Mouse (Mus musculus) monocyte, adult 5-6 weeks (primary cell): Measurements from ENCODE around the gene Mrpl20. TPM values are rescaled to one million over a fixed set of nuclear protein-coding genes. Genes with fewer than 3 reads are reported as not detected.

Experiments used
- ATAC-seq: fragments of 153-309, 156-312 bp; replicated peaks from 2 replicates; pipeline ENCODE4 v1.8.0; 2017; ENCODE audit warnings: mild to moderate bottlenecking; ENCODE audit not compliant: low TSS enrichment, insufficient number of reproducible peaks, severe bottlenecking, poor library complexity, low FRiP score
- total RNA-seq: library from RNA; stranded (forward); fragments of 200-1000, 200-491, 200-594 nt; gene quantifications from 3 replicates; pipeline ENCODE4 v1.2.3, GENCODE M21; 2017

Mrpl20 gene
- total RNA-seq, 1 experiment from 2014 or later, result 56.7 TPM

GRCm38 (mm10) chr4:155847591-155848352, 45.1 kb downstream of the Mrpl20 start:
- ATAC-seq, result no peak

GRCm38 (mm10) chr4:155848434-155849095, 45.9 kb downstream of the Mrpl20 start:
- ATAC-seq, result no peak

GRCm38 (mm10) chr4:155849391-155849790, 46.7 kb downstream of the Mrpl20 start:
- no peak for ATAC-seq

GRCm38 (mm10) chr4:155849792-155850451, 47.2 kb downstream of the Mrpl20 start:
- ATAC-seq, result no peak

- no peak for ATAC-seq
These were observed 48.7 kb downstream of the Mrpl20 start for GRCm38 (mm10) chr4:155851368-155851767.

- no peak for ATAC-seq
These were observed 49.3 kb downstream of the Mrpl20 start for GRCm38 (mm10) chr4:155851951-155852411.

- ATAC-seq, result no peak
These were observed 50.7 kb downstream of the Mrpl20 start for GRCm38 (mm10) chr4:155853421-155853820.

- ATAC-seq, result no peak
These were observed 52.3 kb downstream of the Mrpl20 start for GRCm38 (mm10) chr4:155854991-155855390.

GRCm38 (mm10) chr4:155856071-155856470, 53.4 kb downstream of the Mrpl20 start:
- no peak for ATAC-seq

- no peak for ATAC-seq
These were observed 54.2 kb downstream of the Mrpl20 start for GRCm38 (mm10) chr4:155856881-155857280.

- no peak for ATAC-seq
These were observed 56.6 kb downstream of the Mrpl20 start for GRCm38 (mm10) chr4:155859318-155859717.

Other genes with a start within 250 kb of the Mrpl20 start
- 392 to 513 TPM (median 506 TPM) in 3 replicates for gene Nadk, start 240.5 kb upstream of the Mrpl20 start, total RNA-seq
- 6.5 to 13.6 TPM (median 9.2 TPM) in 3 replicates for gene Slc35e2, start 201.5 kb upstream of the Mrpl20 start, total RNA-seq
- 145 to 205 TPM (median 169 TPM) in 3 replicates for gene Cdk11b, start 178.0 kb upstream of the Mrpl20 start, total RNA-seq
- gene Gm10563, start 157.5 kb upstream of the Mrpl20 start, total RNA-seq, result not detected in 3 replicates
- not detected in 3 replicates for gene Mmp23, start 149.5 kb upstream of the Mrpl20 start, total RNA-seq
- 14.3 to 35.4 TPM (median 16.5 TPM) in 3 replicates for gene Mib2, start 133.7 kb upstream of the Mrpl20 start, total RNA-seq
- gene Fndc10, start 108.5 kb upstream of the Mrpl20 start, total RNA-seq, result 0.21 to 0.68 TPM (median 0.48 TPM) in 3 replicates
- gene Ssu72, start 98.1 kb upstream of the Mrpl20 start, total RNA-seq, result 131 to 171 TPM (median 143 TPM) in 3 replicates
- gene Tmem240, start 68.1 kb upstream of the Mrpl20 start, total RNA-seq, result 0.10 to 0.86 TPM in 2 of 3 replicates, not detected in the other
- 24.8 to 30.3 TPM (median 26.4 TPM) in 3 replicates for gene Atad3a, start 41.8 kb upstream of the Mrpl20 start, total RNA-seq
- 0.49 to 1.3 TPM in 2 of 3 replicates, not detected in the other for gene Vwa1, start 28.2 kb upstream of the Mrpl20 start, total RNA-seq
- gene Tmem88b, start 17.0 kb upstream of the Mrpl20 start, total RNA-seq, result not detected in 3 replicates
- not detected in 3 replicates for gene Ankrd65, start 12.4 kb upstream of the Mrpl20 start, total RNA-seq
- gene Ccnl2, start 9.6 kb downstream of the Mrpl20 start, total RNA-seq, result 228 to 239 TPM (median 228 TPM) in 3 replicates
- gene Aurkaip1, start 28.4 kb downstream of the Mrpl20 start, total RNA-seq, result 102 to 125 TPM (median 108 TPM) in 3 replicates
- gene Mxra8, start 36.8 kb downstream of the Mrpl20 start, total RNA-seq, result 0.29 to 15.8 TPM (median 2.0 TPM) in 3 replicates
- 18.8 to 30.1 TPM (median 27.0 TPM) in 3 replicates for gene Dvl1, start 44.5 kb downstream of the Mrpl20 start, total RNA-seq
- gene Tas1r3, start 60.5 kb downstream of the Mrpl20 start, total RNA-seq, result 0.29 to 1.6 TPM (median 0.64 TPM) in 3 replicates
- 5.7 to 8.4 TPM (median 6.6 TPM) in 3 replicates for gene Cptp, start 66.6 kb downstream of the Mrpl20 start, total RNA-seq
- gene Ints11, start 66.7 kb downstream of the Mrpl20 start, total RNA-seq, result 21.5 to 28.1 TPM (median 24.5 TPM) in 3 replicates
- gene Pusl1, start 88.9 kb downstream of the Mrpl20 start, total RNA-seq, result 3.8 to 12.8 TPM (median 10.3 TPM) in 3 replicates
- 17.2 to 19.3 TPM (median 17.3 TPM) in 3 replicates for gene Acap3, start 88.9 kb downstream of the Mrpl20 start, total RNA-seq
- gene Ube2j2, start 141.0 kb downstream of the Mrpl20 start, total RNA-seq, result 79.0 to 128 TPM (median 101 TPM) in 3 replicates
- gene C1qtnf12, start 159.4 kb downstream of the Mrpl20 start, total RNA-seq, result 0.85 to 1.4 TPM in 2 of 3 replicates, not detected in the other
- gene B3galt6, start 189.8 kb downstream of the Mrpl20 start, total RNA-seq, result 2.8 to 3.5 TPM (median 3.1 TPM) in 3 replicates
- 300 to 351 TPM (median 344 TPM) in 3 replicates for gene Sdf4, start 190.0 kb downstream of the Mrpl20 start, total RNA-seq
- gene Tnfrsf4, start 211.0 kb downstream of the Mrpl20 start, total RNA-seq, result 1.8 to 6.6 TPM (median 5.3 TPM) in 3 replicates
- gene Tnfrsf18, start 223.3 kb downstream of the Mrpl20 start, total RNA-seq, result 29.2 to 74.7 TPM (median 38.4 TPM) in 3 replicates